ENCODE assay signal across 8 mouse cellular contexts in the genomic region with DNA sequence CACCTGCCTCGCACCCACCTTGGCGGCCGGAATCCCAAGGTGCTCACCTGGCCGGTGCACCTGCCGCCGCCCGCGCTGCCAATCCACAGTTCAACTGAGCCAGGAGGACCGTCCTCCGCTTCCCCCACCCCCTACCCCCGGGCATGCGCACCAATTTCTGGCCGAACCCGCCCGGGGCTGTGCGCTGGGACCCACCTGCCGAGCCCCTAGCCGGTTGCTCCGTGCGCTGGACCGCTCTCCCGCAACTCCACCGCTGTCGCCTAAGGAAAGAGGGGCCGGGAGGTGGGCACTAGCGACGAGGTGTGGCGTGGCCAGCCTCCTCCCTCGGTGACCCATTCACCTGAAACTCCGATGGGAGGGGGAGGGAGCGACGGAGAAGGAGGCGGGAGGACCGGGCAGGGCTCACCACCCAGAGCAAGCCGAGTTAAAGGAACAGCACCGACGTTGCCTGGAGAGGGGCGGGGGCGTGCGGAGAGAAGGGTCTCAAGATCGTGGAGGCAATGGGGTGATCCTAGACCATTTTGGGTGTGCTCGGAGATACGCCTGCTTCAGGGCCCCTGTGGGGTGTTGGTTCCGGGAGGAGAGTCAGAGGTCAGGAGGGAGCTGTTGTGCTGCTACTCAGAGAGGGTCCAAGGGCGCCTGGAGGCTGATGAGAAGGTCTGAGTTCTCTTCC. TPM values are rescaled to one million over a fixed set of nuclear protein-coding genes. Genes with fewer than 3 reads are reported as not detected.
DNase-seq lines count a peak whose midpoint lies in the region; ATAC-seq lines count a peak whose summit lies in the region.

A gene (minus strand): TSS at position 350 of the 673 bp plus-strand sequence.

- peak within 1 kb of the TSS; percentile 4 for H3K9ac ChIP-seq in embryonic facial prominence, embryonic 11.5 days (replicated peaks; ENCODE audit: low read length)
- H3K9ac ChIP-seq in lung, embryonic 15.5 days: peak within 1 kb of the TSS; percentile 68

- H3K4me1 ChIP-seq in embryonic facial prominence, embryonic 11.5 days (ENCODE audit: control insufficient read depth, insufficient read depth, low read length): peaks cover 5% of the 10 kb centered on the region; the same call in 1 of the 2 replicates
- 0 out of 2 replicates have a peak, but pooled peaks cover 8% of the 10 kb centered on the region for H3K4me1 ChIP-seq in lung, embryonic 15.5 days

- H3K9me3 ChIP-seq in embryonic facial prominence, embryonic 11.5 days (replicated peaks; ENCODE audit: control insufficient read depth, low read length): no peaks in the 10 kb centered on the region
- no peaks in the 10 kb centered on the region for H3K9me3 ChIP-seq in lung, embryonic 15.5 days

- H3K27me3 ChIP-seq in embryonic facial prominence, embryonic 11.5 days (ENCODE audit: control insufficient read depth, insufficient read depth, low read length): peaks cover 24% of the 10 kb centered on the region
- H3K27me3 ChIP-seq in lung, embryonic 15.5 days: peaks cover 42% of the 10 kb centered on the region

- peak within 1 kb of the TSS; percentile 98 for H3K4me2 ChIP-seq in embryonic facial prominence, embryonic 11.5 days (ENCODE audit: low read depth, low read length)
- H3K4me2 ChIP-seq in lung, embryonic 15.5 days: peak within 1 kb of the TSS; percentile 92

- DNase-seq in retina, adult 2 months (ENCODE audit: low read depth, low spot score): peak; percentile 25
- DNase-seq in retina, embryonic 14.5 days (ENCODE audit: low spot score): no peak
- DNase-seq in embryonic facial prominence, embryonic 11.5 days (ENCODE audit: low spot score): peak; percentile 55
- DNase-seq in heart, postnatal 14 days: peak; percentile 6 to 13
- DNase-seq in layer of hippocampus, adult 18-20 months (ENCODE audit: low spot score in 2 of 2): peak; percentile 11 to 25
- DNase-seq in ovary, postnatal 36 days (ENCODE audit: low spot score): peak; percentile 55
- no peak for DNase-seq in spleen, postnatal 14 days (ENCODE audit: low spot score in 2 of 2)

- no peak within 1 kb of the TSS for H3K27ac ChIP-seq in embryonic facial prominence, embryonic 11.5 days (replicated peaks; ENCODE audit: low read depth, low read length)
- peak within 1 kb of the TSS; percentile 85 for H3K27ac ChIP-seq in lung, embryonic 15.5 days

- intact Hi-C loops in heart, postnatal 14 days (cut with DNase I): no loop called here

- ATAC-seq in embryonic facial prominence, embryonic 11.5 days (replicated peaks; ENCODE audit: insufficient number of reproducible peaks, low FRiP score, low TSS enrichment, low read depth): peak; percentile 66; the same call in 1 of the 2 replicates
- peak; percentile 82 for ATAC-seq in lung, embryonic 15.5 days (ENCODE audit: borderline replicate concordance, extremely low read depth, low FRiP score, low TSS enrichment)

- no peaks in the 10 kb centered on the region for H3K36me3 ChIP-seq in embryonic facial prominence, embryonic 11.5 days (replicated peaks; ENCODE audit: control insufficient read depth, insufficient read depth, low read depth, low read length)
- no peaks in the 10 kb centered on the region for H3K36me3 ChIP-seq in lung, embryonic 15.5 days

- peak within 1 kb of the TSS; percentile 56 for H3K4me3 ChIP-seq in embryonic facial prominence, embryonic 11.5 days (ENCODE audit: low read depth, low read length)
- H3K4me3 ChIP-seq in lung, embryonic 15.5 days: peak within 1 kb of the TSS; percentile 69

- under 1% methylated on average over 44 of the region's 45 CpGs for WGBS in embryonic facial prominence, embryonic 11.5 days
- under 1% methylated on average over 44 of the region's 45 CpGs for WGBS in lung, embryonic 15.5 days

RNA-seq across cellular contexts. Expression of the gene that starts here (rescaled TPM):
- polyA plus RNA-seq in embryonic facial prominence, embryonic 11.5 days (2014; fragmentation: Nextera tagmentation; extraction: Ambion mirVana): 6.7 and 7.5 TPM in 2 replicates
- 1 to 10 TPM in 1 of 2 experiments, under 1 TPM in 1; 0.51 to 1.1 TPM for total RNA-seq in heart, postnatal 14 days (2021)
- total RNA-seq in layer of hippocampus, adult 18-20 months (2021): 10 to 100 TPM; 11.2 to 12.3 TPM
- 32.6 and 34.1 TPM in 2 replicates for polyA plus RNA-seq in lung, embryonic 15.5 days (2015; fragmentation: Nextera tagmentation; extraction: Ambion mirVana)

Comparison
In these comparisons a context has a peak if more than half of its experiments do, and no peak if none do; other contexts are left out.
1. RNA of the gene that starts here (total RNA-seq): 11.2 to 12.3 TPM in layer of hippocampus, adult 18-20 months; 0.51 to 1.1 TPM in heart, postnatal 14 days; every median in the first group is over 4 times any median in the second.
2. DNase-seq: peak in retina, adult 2 months (single experiment), embryonic facial prominence, embryonic 11.5 days (single experiment), heart, postnatal 14 days (2 of 2), layer of hippocampus, adult 18-20 months (2 of 2) and ovary, postnatal 36 days (single experiment); none in retina, embryonic 14.5 days (single experiment) and spleen, postnatal 14 days (0 of 2).